Mouse (Mus musculus): ENCODE measurements around the gene Ptprd.
"Not testable (repeated sequence)": the region's sequence is repeated elsewhere in the genome, so short reads cannot be mapped to it uniquely, and the experiment has no call there.

Gene Ptprd

DNA sequence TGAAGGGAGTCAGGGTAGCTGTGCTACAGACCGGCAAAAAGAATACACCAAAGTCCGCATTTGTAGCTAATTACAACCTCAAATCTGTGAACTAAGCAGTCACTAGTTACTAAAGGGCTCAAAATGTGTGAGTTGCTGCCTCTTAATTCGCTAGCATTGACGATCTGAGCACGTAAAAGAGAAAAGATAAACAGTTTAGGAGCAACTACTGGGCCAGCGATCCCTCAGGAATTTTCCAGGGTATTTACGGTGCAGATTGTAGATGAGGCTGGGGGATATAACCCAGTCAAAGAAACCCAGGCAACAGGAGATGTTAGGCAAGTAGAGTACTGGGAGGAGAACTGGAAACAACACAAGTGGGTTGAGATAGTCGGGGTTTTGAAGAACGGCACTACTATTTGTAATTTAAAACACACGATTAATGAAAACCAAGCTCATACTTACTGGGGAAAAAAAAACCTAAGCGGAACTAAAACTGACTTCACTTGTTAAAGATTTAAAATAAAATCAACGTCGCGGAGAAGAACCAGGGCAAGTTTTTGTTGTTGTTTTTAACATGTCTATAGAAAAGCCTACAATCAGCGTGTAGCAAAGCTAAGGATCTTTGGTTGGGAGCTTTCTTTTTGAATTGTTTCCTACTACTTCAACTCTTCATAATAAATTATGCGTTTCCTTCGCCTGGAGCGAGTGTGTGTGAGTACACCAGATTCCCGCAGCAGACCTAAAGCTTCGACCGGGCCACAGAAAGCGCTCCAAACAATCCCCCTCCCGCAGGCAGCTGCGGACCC lies 1762.9 kb downstream of the Ptprd start:
- peak; percentile 53 for DNase-seq (ENCODE audit: low spot score)

DNA sequence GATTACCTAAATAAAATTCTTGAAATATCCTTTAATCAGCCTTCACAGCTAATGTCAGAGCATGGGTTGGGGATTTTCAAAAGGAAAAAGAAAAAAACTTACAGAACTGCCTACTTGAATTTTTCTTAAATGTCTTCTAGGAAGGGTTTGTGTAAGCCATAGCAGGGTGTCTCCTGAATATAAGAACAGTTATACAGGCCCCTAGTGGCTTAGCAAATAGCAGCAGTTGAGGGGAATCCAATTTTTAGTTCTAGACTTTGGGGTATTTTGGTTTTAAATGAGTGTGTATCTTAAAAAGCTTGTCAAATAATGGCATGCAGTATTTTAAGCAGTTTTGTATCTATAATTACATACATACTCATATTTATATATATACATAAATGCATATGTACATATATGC lies 1764.4 kb downstream of the Ptprd start:
- DNase-seq (ENCODE audit: low spot score): peak; percentile 70

- no peak for DNase-seq (ENCODE audit: low spot score)
Observed at GRCm38 (mm10) chr4:76444778-76445177, 1767.0 kb downstream of the Ptprd start.

DNA sequence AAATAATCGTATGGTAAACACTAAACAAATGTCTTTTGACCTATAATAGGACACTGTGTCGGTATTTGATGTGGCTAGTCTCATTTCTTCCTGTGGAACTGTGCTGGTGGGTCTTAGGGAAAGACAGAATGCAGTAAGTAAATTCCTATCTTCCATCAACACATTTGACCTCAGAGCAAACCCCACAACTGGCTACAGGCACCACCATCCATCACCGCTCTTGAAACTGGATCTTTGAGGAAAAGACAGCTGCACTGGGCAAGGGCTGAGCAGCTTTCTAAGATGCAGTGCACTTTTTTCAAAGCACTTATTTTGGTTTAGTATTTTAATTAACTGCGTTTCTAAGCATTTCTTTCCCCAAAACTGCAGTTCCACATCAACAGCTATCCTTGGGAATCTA lies 1768.2 kb downstream of the Ptprd start:
- no peak for DNase-seq (ENCODE audit: low spot score)

- no peak for DNase-seq (ENCODE audit: low spot score)
Observed at GRCm38 (mm10) chr4:76440791-76441364, 1770.9 kb downstream of the Ptprd start.

DNA sequence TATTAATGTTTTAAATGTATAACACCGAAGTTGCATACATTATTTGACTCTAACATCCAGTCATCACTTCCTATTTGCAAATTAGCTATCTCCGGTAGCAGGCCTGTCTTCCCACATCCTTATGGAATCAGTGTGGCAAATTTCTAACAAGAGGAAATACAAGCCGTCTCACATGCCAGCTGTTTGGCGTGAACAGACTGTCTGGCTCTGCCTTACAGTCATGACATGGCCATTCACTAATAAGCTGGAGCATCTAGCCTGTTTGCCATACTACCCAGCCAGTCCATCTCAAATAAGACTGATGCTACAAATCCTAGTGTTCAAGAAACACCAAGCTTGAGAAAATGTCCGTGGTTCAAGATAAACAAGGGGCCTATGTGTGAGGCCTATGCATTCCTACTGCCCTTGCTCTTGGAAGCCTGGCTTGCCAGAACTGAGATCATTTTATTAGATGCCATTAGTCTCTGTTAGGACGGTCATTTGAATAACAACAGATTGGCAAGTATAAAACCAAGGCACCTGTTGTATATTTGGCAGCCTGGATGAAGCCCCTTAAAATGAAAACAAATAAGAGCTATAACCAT lies 1773.2 kb downstream of the Ptprd start:
- no peak for DNase-seq (ENCODE audit: low spot score)

- no peak for DNase-seq (ENCODE audit: low spot score)
Observed at GRCm38 (mm10) chr4:76438068-76438467, 1773.7 kb downstream of the Ptprd start.

DNA sequence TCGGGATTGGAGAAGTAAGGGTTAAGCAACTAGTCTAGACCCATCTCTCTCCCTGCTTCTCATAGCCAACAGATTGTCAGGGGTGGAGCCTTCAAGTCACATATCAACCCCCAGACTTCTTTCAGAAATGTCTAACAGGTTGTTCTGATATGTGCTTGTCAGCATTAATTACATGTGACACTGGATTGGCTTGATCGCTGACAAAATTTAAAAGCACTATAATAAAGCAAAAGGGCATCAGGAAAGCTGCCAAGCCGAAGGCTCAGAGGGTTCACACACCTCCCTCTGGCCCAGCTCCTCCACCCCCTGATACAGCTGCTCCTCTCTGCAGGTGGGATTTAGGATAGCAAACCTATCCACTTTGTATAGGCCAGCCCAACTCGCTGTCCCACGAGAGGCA lies 1775.8 kb downstream of the Ptprd start:
- DNase-seq (ENCODE audit: low spot score): no peak

- no peak for DNase-seq (ENCODE audit: low spot score)
Observed at GRCm38 (mm10) chr4:76429769-76430168, 1782.0 kb downstream of the Ptprd start.

- not testable (repeated sequence) for DNase-seq (ENCODE audit: low spot score)
Observed at GRCm38 (mm10) chr4:76427036-76427435, 1784.7 kb downstream of the Ptprd start.

- no peak for DNase-seq (ENCODE audit: low spot score)
Observed at GRCm38 (mm10) chr4:76425230-76425575, 1786.6 kb downstream of the Ptprd start.

GRCm38 (mm10) chr4:76424324-76425229 lies 1787.2 kb downstream of the Ptprd start:
- no peak for DNase-seq (ENCODE audit: low spot score)

- no peak for DNase-seq (ENCODE audit: low spot score)
Observed at GRCm38 (mm10) chr4:76422113-76422512, 1789.6 kb downstream of the Ptprd start.

GRCm38 (mm10) chr4:76419641-76420040 lies 1792.1 kb downstream of the Ptprd start:
- DNase-seq (ENCODE audit: low spot score): peak; percentile 65

DNA sequence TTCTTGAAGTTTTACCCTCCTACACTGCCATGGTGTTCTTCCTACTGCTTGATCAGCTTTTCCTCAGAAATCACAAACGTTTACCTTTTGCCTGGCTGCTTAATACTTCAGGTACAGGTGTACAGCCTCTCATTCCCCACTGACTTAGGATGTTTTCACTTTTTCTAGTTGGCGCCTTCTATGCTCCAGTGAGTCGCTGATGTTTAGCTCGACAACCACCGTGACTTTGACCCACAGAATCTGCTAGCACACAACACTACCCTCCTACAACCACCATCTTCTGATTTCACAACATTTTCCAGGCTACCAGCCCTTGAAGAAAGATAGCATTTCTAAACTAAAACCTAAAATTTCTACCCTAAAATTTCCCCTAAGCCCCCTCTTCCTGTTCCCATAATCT lies 1794.1 kb downstream of the Ptprd start:
- no peak for DNase-seq (ENCODE audit: low spot score)

DNA sequence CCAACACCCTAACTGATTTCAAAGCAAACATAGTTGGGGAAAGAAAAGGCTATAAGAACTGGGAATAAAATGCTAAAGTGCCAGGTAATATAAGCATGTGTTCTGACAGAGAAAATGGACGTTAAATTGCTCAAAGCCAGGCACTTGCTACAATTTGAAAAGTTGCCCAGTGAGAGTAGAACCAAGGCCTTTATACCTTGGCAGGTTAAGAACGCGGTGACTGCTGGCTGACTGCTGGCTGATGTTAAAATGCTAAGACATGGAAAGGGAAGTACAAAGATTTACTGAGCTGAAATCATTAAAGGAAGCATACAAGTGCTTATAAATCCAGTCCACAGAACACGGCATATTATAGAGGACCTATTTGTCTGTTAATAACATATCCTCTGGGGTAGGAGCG lies 1796.1 kb downstream of the Ptprd start:
- no peak for DNase-seq (ENCODE audit: low spot score)

GRCm38 (mm10) chr4:76414591-76414990 lies 1797.2 kb downstream of the Ptprd start:
- DNase-seq (ENCODE audit: low spot score): no peak

DNA sequence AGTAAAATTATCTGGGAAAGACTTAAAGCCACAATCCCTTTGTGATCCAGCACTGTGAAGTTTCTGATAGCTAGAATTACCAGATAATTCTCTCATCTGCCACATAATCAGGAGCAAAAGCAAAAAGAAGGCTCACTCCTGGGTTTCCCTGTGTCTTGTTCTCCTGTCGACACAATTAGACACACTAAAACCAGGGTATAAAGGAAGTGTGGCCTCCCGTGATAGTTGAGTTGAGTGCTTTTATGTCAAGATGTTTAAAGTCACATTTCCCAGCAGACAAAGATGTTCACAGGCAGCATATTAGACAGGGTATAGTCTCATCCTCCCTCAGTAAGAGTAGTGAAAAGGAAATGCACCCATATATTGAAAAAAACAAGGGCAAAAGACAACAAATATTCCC lies 1801.7 kb downstream of the Ptprd start:
- no peak for DNase-seq (ENCODE audit: low spot score)

DNA sequence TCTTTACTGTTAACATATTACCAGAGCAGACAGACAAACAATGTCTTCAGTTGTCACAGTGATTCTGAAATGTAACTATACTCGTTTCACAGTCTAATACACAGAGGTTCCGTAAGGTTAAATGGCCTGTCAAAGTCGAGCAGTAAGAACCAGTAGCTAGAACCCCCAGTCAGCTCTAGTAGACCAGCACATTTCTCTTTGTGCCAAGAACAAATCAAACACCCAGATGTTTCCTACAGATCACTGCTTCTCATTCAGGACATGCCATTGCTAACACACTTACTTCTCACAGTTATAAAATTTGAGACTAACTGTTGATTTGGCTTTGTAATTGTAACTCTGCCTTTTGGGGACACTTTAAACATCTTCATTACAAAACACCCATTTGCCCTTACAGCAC lies 1802.6 kb downstream of the Ptprd start:
- no peak for DNase-seq (ENCODE audit: low spot score)

DNA sequence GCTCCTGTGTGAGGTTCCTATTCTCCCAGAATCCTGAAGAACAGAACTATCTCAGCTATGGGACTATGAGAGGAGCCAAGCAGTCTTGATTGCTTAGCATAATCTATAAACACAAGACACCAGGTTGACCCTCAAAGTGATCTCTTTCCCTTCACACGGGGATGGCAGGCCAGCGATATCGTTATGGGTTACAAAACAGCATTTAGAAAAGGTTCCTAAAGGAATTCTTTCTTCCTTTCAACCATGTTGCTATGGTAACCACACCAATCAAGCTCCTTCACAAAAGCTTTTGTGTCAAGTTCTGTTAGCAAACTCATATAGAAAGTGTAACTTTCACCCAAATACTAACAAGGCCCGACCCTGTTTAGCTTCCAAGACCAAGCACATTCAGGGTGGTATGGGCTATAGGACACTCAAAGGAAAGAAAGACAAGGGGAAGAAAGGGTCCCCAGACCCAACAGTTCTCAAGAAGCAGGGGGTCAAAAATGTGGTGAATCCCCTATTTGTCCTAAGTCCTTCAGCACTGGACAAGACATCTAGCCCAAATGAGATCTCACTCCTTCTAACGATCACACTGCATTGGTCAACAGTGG lies 1805.8 kb downstream of the Ptprd start:
- no peak for DNase-seq (ENCODE audit: low spot score)

GRCm38 (mm10) chr4:76403219-76403618 lies 1808.5 kb downstream of the Ptprd start:
- no peak for DNase-seq (ENCODE audit: low spot score)

- no peak for DNase-seq (ENCODE audit: low spot score)
Observed at GRCm38 (mm10) chr4:76387887-76388286, 1823.9 kb downstream of the Ptprd start.
